Mouse (Mus musculus): ENCODE measurements around the gene Gm7694. TPM values are rescaled to one million over a fixed set of nuclear protein-coding genes. Genes with fewer than 3 reads are reported as not detected.

Gene Gm7694
- total and polyA plus RNA-seq, 3 experiments = 7.9 to 9.3 (median 9.2) TPM

DNA sequence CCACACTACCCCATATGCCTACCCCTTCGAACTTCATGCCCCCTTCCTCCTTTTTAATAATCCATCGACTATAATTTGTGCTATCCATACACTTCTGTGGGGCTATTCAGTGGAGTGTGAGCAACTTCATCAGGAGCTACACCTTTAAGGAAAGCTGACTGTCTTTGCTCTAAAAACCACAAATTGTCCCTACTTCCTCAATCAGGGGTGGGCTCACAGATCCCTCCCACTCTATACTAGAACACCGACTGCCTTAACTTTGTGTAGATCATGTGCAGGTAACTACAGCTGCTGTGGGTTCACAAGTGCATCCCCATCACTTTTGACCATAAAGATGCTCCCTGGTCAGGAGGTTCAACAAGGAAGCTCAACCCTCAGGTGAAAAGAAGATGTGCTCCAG is 33.8 kb upstream of the Gm7694 start:
- Histone ChIP-seq H3K4me1 (ENCODE audit: control insufficient read depth, insufficient read depth, low read length) (no peaks in the 10 kb centered on the region), H3K27me3 (ENCODE audit: control insufficient read depth, insufficient read depth, low read length) (no peaks in the 10 kb centered on the region), H3K79me2 (replicated peaks; ENCODE audit: control insufficient read depth, insufficient read depth, low read length) (no peaks in the 10 kb centered on the region), H3K36me3 (ENCODE audit: control insufficient read depth, insufficient read depth, low read length) (no peaks in the 10 kb centered on the region), H3K4me3 (no peak overlapping the region), H3K9ac (ENCODE audit: low read depth, low read length) (no peak overlapping the region), H3K27ac (no peak overlapping the region)
- no peak for DNase-seq
- intact Hi-C loops (cut with DNase I) = no loop called here
- WGBS = 87% methylated on average over 3 of the region's 3 CpGs
- TF ChIP-seq POLR2A (IDR thresholded peaks at IDR 0.05; ENCODE audit: insufficient read depth, low read depth, low read length) (no peak), EP300 (IDR thresholded peaks at IDR 0.05; ENCODE audit: insufficient read depth, low read depth, low read length) (no peak), CTCF (IDR thresholded peaks at IDR 0.05) (no peak)

GRCm38 (mm10) chr1:170332775-170333174 is 26.6 kb upstream of the Gm7694 start:
- Histone ChIP-seq H3K27ac (no peak overlapping the region), H3K27me3 (ENCODE audit: control insufficient read depth, insufficient read depth, low read length) (no peaks in the 10 kb centered on the region), H3K36me3 (ENCODE audit: control insufficient read depth, insufficient read depth, low read length) (no peaks in the 10 kb centered on the region), H3K79me2 (replicated peaks; ENCODE audit: control insufficient read depth, insufficient read depth, low read length) (no peaks in the 10 kb centered on the region), H3K4me3 (no peak overlapping the region), H3K4me1 (ENCODE audit: control insufficient read depth, insufficient read depth, low read length) (peaks cover 1% of the 10 kb centered on the region; the same call in 1 of the 2 replicates), H3K9ac (ENCODE audit: low read depth, low read length) (no peak overlapping the region)
- DNase-seq = no peak
- peak; percentile 15 for TF ChIP-seq CTCF (IDR thresholded peaks at IDR 0.05)
- no peak for TF ChIP-seq POLR2A (IDR thresholded peaks at IDR 0.05; ENCODE audit: insufficient read depth, low read depth, low read length)
- TF ChIP-seq EP300 (IDR thresholded peaks at IDR 0.05; ENCODE audit: insufficient read depth, low read depth, low read length) = no peak
- intact Hi-C loops (cut with DNase I) = no loop called here
- WGBS = 80% methylated on average over 4 of the region's 4 CpGs

GRCm38 (mm10) chr1:170331926-170332325 is 25.8 kb upstream of the Gm7694 start:
- 57% methylated on average over 6 of the region's 6 CpGs for WGBS

GRCm38 (mm10) chr1:170325277-170325676 is 19.1 kb upstream of the Gm7694 start:
- intact Hi-C loops (cut with DNase I) = loop anchor here (10.0 kb wide), 1 partner anchor 190 kb away; no protein-coding TSS in a partner anchor
- H3K27me3 ChIP-seq (ENCODE audit: control insufficient read depth, insufficient read depth, low read length) = no peaks in the 10 kb centered on the region
- no peak overlapping the region for H3K4me3 ChIP-seq
- no peaks in the 10 kb centered on the region for H3K36me3 ChIP-seq (ENCODE audit: control insufficient read depth, insufficient read depth, low read length)
- no peak overlapping the region for H3K9ac ChIP-seq (ENCODE audit: low read depth, low read length)
- H3K27ac ChIP-seq = no peak overlapping the region
- WGBS = 79% methylated on average over 4 of the region's 4 CpGs
- H3K4me1 ChIP-seq (ENCODE audit: control insufficient read depth, insufficient read depth, low read length) = no peaks in the 10 kb centered on the region
- DNase-seq = no peak
- no peaks in the 10 kb centered on the region for H3K79me2 ChIP-seq (replicated peaks; ENCODE audit: control insufficient read depth, insufficient read depth, low read length)
- TF ChIP-seq CTCF (IDR thresholded peaks at IDR 0.05) (no peak), EP300 (IDR thresholded peaks at IDR 0.05; ENCODE audit: insufficient read depth, low read depth, low read length) (no peak), POLR2A (IDR thresholded peaks at IDR 0.05; ENCODE audit: insufficient read depth, low read depth, low read length) (no peak)

More at GRCm38 (mm10) chr1:170331926-170332325, 25.8 kb upstream of the Gm7694 start:
- H3K79me2 ChIP-seq (replicated peaks; ENCODE audit: control insufficient read depth, insufficient read depth, low read length) = no peaks in the 10 kb centered on the region
- H3K36me3 ChIP-seq (ENCODE audit: control insufficient read depth, insufficient read depth, low read length) = no peaks in the 10 kb centered on the region
- no peak for DNase-seq
- H3K9ac ChIP-seq (ENCODE audit: low read depth, low read length) = no peak overlapping the region
- TF ChIP-seq CTCF (IDR thresholded peaks at IDR 0.05) (no peak), EP300 (IDR thresholded peaks at IDR 0.05; ENCODE audit: insufficient read depth, low read depth, low read length) (no peak), POLR2A (IDR thresholded peaks at IDR 0.05; ENCODE audit: insufficient read depth, low read depth, low read length) (no peak)
- H3K4me3 ChIP-seq = no peak overlapping the region
- no peak overlapping the region for H3K27ac ChIP-seq
- H3K4me1 ChIP-seq (ENCODE audit: control insufficient read depth, insufficient read depth, low read length) = peaks cover 1% of the 10 kb centered on the region; the same call in 1 of the 2 replicates
- no peaks in the 10 kb centered on the region for H3K27me3 ChIP-seq (ENCODE audit: control insufficient read depth, insufficient read depth, low read length)
- intact Hi-C loops (cut with DNase I) = no loop called here

- 97% methylated on average over 1 of the region's 1 CpGs for WGBS
- Histone ChIP-seq H3K79me2 (replicated peaks; ENCODE audit: control insufficient read depth, insufficient read depth, low read length) (no peaks in the 10 kb centered on the region), H3K27me3 (ENCODE audit: control insufficient read depth, insufficient read depth, low read length) (no peaks in the 10 kb centered on the region), H3K27ac (no peak overlapping the region), H3K4me3 (no peak overlapping the region), H3K9ac (ENCODE audit: low read depth, low read length) (no peak overlapping the region), H3K36me3 (ENCODE audit: control insufficient read depth, insufficient read depth, low read length) (no peaks in the 10 kb centered on the region), H3K4me1 (ENCODE audit: control insufficient read depth, insufficient read depth, low read length) (no peaks in the 10 kb centered on the region)
- no peak for DNase-seq
- TF ChIP-seq EP300 (IDR thresholded peaks at IDR 0.05; ENCODE audit: insufficient read depth, low read depth, low read length) (no peak), CTCF (IDR thresholded peaks at IDR 0.05) (no peak), POLR2A (IDR thresholded peaks at IDR 0.05; ENCODE audit: insufficient read depth, low read depth, low read length) (no peak)
- intact Hi-C loops (cut with DNase I) = loop anchor here (10.0 kb wide), 1 partner anchor 190 kb away; no protein-coding TSS in a partner anchor
Measured at GRCm38 (mm10) chr1:170324312-170324711, 18.2 kb upstream of the Gm7694 start.

DNA sequence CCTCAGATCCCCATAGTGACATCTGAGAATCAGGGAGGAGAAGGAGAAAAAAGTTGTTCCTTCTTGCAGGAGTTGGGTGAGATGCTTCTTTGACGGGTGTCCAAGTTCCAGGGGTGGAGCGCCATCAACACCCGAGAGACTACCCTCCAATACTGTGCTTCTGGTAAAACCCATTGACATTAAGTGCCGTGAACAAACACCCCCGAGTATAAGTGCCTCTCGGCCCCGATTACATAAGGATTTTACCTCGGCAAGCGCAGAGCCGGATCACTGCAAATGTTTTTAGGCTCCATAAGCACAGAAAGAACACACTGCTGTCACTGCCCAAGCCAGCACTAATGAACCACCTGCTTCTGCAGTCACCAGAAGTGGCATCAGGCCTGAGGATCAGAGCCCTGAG is 16.9 kb upstream of the Gm7694 start:
- H3K36me3 ChIP-seq (ENCODE audit: control insufficient read depth, insufficient read depth, low read length) = no peaks in the 10 kb centered on the region
- WGBS = 96% methylated on average over 10 of the region's 10 CpGs
- intact Hi-C loops (cut with DNase I) = loop anchor here (10.0 kb wide), 1 partner anchor 192 kb away; no protein-coding TSS in a partner anchor
- no peaks in the 10 kb centered on the region for H3K27me3 ChIP-seq (ENCODE audit: control insufficient read depth, insufficient read depth, low read length)
- no peak for TF ChIP-seq POLR2A (IDR thresholded peaks at IDR 0.05; ENCODE audit: insufficient read depth, low read depth, low read length)
- TF ChIP-seq EP300 (IDR thresholded peaks at IDR 0.05; ENCODE audit: insufficient read depth, low read depth, low read length) = no peak
- no peak for TF ChIP-seq CTCF (IDR thresholded peaks at IDR 0.05)
- H3K79me2 ChIP-seq (replicated peaks; ENCODE audit: control insufficient read depth, insufficient read depth, low read length) = no peaks in the 10 kb centered on the region
- DNase-seq = no peak
- no peak overlapping the region for H3K4me3 ChIP-seq
- H3K9ac ChIP-seq (ENCODE audit: low read depth, low read length) = no peak overlapping the region
- no peaks in the 10 kb centered on the region for H3K4me1 ChIP-seq (ENCODE audit: control insufficient read depth, insufficient read depth, low read length)
- H3K27ac ChIP-seq = no peak overlapping the region

Measured in heart, adult 2 months (tissue).